Mouse (Mus musculus) hindlimb bud, embryonic 11.5 days (tissue): ENCODE results near the gene Myh10.
A peak's percentile ranks its signal among the peaks of the same experiment; 100 is the strongest.

Experiments
- DNase-seq: peaks from one replicate; pipeline ENCODE4 v3.0.0-alpha.2; 2012; ENCODE audit warnings: low read depth, low spot score; ENCODE audit errors: extremely low spot score

Myh10 gene

DNA sequence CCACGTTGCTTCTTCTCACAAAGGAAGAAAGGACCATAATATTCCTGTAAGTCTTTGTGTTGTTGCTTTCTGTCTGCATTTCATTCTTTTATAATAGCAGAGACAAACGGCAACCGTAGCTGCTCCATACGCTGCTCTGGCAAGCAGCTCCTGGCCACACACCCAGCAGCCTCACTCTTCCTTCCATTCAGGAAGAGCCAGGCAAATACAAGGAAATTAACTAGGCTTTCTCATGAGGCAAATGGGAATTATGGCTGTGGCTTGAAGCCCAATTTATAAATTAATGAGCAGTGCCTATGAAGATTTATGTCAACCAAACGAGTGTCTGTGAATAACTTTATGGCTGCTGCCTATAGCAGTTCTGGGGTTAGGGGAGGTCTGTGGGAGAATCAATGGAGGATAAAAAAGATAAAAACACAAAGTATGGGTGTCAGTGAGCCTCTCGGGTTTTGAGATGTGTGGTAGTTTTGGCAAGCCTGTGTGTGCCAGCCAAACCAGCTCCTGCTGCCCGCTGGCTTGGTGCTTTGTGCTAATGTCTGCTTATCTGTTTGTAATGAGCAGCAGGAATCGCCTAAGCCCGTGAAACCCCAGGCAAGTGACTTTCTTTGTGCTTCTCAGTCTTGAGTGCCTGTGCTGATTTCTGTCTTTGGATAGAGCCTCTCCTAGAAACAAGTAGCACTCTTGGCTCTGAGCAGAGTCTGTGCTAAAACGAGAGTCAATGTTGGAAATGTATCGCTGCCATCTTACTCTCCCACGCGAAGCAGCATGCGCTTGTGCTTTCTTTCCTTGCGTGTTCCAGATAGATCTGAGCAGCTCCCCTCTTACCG lies 54.2 kb downstream of the Myh10 start:
- DNase-seq = no peak

GRCm38 (mm10) chr11:68748121-68748520 lies 56.8 kb downstream of the Myh10 start:
- DNase-seq = no peak

- DNase-seq = no peak
Measured at GRCm38 (mm10) chr11:68750206-68750605, 58.8 kb downstream of the Myh10 start.

GRCm38 (mm10) chr11:68750938-68751337 lies 59.6 kb downstream of the Myh10 start:
- no peak for DNase-seq

GRCm38 (mm10) chr11:68754283-68754682 lies 62.9 kb downstream of the Myh10 start:
- peak; percentile 53 for DNase-seq

GRCm38 (mm10) chr11:68756456-68757348 lies 65.3 kb downstream of the Myh10 start:
- no peak for DNase-seq

DNA sequence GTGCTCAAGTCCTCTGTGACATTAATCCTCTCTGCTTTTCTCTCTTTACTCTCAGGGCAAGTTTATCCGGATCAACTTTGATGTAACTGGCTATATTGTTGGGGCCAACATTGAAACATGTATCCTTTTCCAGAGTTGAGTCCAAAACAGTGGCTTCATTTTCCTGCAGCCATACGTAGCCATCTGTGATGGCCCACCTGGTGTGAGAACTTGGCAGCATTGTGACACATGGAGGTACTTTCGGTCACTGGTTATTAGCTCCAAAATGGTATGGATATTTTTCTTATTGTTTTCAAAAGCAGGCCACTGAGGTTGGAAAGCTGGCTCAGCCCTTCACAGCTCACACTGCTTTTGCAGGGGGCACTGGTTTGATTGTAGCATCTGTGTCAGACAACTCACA lies 68.3 kb downstream of the Myh10 start:
- DNase-seq = no peak

DNA sequence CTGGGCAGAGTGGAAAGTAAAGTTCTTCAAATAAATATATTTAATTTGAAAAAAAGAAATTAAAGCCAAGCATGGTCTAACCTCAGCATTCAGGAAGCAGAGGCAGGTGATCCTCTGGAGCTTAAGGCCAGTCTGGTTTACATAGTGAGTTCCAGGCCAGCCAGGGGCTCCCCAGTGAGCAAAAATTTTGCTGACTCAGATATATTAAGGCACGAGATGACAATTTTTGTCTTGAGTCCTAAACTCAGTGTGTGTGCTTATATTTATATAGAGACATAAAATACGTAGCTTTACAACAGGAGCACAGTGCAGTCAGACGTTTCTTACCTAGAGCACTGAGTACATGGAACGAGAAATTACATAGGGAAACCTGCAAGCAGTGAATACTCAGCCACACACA lies 69.8 kb downstream of the Myh10 start:
- no peak for DNase-seq

- no peak for DNase-seq
Measured at GRCm38 (mm10) chr11:68761664-68762063, 70.3 kb downstream of the Myh10 start.

GRCm38 (mm10) chr11:68764622-68765021 lies 73.3 kb downstream of the Myh10 start:
- no peak for DNase-seq

GRCm38 (mm10) chr11:68767762-68768542 lies 76.6 kb downstream of the Myh10 start:
- no peak for DNase-seq

DNA sequence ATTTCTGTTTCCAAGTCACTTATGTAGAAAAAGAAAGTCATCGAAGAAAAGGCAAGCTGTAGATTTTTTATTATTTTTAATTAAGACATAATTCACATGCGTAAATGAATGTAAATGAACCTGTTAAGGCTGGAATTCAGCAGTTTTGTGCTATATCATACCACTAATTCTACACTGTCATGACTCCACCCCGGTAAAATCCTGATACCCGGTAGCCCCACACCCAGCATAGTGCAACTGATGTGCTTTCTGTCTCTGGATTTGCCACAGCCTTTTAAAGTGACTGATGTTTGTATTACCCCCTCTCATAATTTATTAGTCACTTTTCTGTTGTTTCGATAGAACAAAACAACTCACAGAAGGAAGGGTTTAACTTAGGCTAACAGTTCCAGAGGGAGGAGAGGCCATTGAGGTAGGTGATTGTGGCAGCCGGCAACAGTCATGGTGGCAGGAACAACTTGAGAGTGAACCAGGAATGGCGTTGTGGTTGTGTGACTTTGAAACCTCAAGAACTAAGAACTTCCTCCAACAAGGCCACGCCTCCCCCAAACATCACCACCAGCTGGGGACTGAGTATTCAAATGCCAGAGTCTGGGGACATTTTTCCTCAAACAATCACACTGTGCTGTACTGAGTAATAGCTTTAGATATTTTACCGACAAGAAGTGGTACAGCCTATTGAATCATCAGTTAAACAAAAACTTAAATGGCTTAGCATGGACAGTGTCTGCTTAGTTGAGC lies 78.6 kb downstream of the Myh10 start:
- no peak for DNase-seq

GRCm38 (mm10) chr11:68776147-68776655 lies 84.8 kb downstream of the Myh10 start:
- no peak for DNase-seq

- no peak for DNase-seq
Measured at GRCm38 (mm10) chr11:68777933-68778332, 86.6 kb downstream of the Myh10 start.

GRCm38 (mm10) chr11:68778855-68779254 lies 87.5 kb downstream of the Myh10 start:
- no peak for DNase-seq

DNA sequence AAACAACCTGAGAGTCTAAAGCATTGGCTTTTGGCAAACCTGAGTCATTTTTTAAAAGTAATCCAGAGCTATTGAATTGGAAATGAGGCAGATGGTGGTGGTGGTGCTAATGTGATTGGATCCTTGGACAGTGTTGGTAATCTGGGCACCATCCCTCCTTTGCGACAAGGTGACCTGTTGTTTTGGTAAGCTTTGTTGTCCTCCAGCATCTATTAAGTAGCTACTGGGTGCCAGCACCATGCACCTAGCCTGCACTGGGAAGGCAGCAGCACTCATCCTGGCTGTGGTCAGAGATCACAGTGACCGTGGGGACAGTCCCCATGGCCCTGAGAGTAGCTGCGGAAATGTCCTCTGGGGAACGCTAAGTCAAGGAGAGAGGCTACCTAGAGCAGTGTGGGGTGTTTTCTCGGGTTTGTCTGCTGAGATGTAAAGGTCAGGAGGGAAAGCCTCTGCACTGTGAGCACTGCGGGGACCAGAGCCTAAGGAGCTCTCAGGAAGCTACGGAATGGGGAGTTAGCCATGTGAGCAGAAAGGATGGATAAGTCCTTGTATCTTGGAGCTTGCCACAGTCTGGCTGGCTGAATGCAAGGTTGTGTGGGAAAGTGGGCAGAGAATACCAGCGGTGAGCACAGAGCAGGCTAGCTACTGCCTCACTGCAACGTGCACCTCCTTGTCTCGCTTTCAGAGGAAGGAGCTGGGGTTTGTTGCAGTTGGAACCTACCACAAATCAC lies 88.5 kb downstream of the Myh10 start:
- no peak for DNase-seq

GRCm38 (mm10) chr11:68780466-68781114 lies 89.2 kb downstream of the Myh10 start:
- no peak for DNase-seq

DNA sequence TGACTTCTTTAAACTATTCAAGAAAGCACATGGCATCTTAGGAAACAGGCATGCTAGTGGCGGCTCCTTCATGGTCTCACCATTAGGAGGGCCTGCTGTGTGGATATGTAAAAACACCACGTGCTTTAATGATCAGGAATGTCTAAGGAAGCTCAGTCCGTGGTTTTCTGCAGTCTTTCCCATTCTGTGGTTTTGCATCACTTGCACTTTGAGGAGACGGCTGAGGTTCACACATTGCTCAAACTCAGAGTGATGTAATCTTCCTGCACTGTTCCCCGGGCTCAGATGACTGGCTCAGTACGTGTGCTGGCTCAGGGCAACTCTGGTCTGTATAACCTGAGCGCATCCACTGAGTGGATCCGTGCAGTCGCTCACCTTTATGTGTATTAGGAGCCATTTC lies 91.0 kb downstream of the Myh10 start:
- DNase-seq = no peak

DNA sequence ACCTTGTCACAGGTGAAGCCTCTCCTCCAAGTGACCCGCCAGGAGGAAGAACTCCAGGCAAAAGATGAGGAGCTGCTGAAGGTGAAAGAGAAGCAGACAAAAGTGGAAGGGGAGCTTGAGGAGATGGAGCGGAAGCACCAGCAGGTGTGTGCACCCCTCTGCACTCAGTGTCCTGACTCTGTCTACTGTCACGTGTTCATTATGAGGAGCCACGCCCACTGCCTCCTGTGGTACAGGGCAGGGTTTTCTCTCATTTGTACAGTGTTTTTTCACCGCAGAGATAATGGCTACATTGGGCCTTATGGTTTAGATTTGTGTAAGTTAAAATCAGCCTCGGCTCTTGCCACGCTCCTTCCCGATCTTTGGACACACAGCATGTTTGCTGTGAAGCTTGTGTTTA lies 94.5 kb downstream of the Myh10 start:
- DNase-seq = no peak
